Mouse (Mus musculus) brain, embryonic 14.5 days (tissue): ENCODE measurements around the gene Gpr62.

Experiments used
- CTCF ChIP-seq: fragments of 200-500 bp; IDR thresholded peaks from 2 replicates; pipeline ENCODE4 v1.5.1; 2012; ENCODE audit warnings: inconsistent platforms, mild to moderate bottlenecking, moderate library complexity, borderline replicate concordance; ENCODE audit not compliant: insufficient read depth, insufficient read length; ENCODE audit errors: extremely low read depth
- POLR2A ChIP-seq: fragments of 200-500 bp; IDR thresholded peaks from 2 replicates; pipeline ENCODE4 v1.6.1; 2012; ENCODE audit warnings: mild to moderate bottlenecking, inconsistent platforms, borderline replicate concordance; ENCODE audit not compliant: poor library complexity, insufficient read depth, insufficient read length, severe bottlenecking; ENCODE audit errors: extremely low read depth

GRCm38 (mm10) chr9:106428719-106429220, 37.0 kb downstream of the Gpr62 start:
- TF ChIP-seq CTCF = no peak
- no peak for TF ChIP-seq POLR2A
